Mouse (Mus musculus): ENCODE measurements at regions not wholly inside any gene's neighbourhood (a gene's known extent, or its start where the extent isn't known, plus 50 kb on each side); places are given as distances from the start of the nearest gene placed in this dataset.

DNA sequence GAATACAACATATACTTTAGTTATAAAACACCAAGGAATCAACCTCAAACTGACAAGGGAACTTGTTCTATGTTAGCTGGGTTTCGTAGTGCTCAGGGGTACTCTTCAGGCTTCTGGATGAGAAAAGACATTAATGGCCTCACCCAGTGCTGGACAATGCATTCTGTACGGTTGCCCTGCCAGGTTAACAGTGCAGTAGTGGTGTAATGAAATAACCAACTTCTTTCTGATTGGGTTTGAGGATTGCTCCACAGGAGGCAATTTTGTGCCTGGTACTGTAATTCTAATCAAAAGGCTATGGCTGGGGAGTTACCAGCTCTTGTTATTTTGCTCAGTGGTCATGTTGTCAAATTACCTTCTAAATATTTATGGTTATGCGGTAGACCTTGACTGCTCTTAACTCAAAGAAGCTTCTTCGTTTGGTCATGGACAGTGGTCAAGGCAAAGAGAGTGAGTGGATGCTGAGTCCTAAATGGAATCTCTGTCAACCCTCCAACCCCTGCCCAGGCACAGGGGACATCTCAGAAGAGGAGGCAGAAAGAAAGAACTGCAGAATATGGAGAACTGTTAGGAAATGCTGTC, 158.8 kb upstream of the B3gat2 start:
- no peak for DNase-seq (ENCODE audit: low spot score)

GRCm38 (mm10) chr1:23629366-23629765, 132.2 kb upstream of the B3gat2 start:
- DNase-seq (ENCODE audit: low spot score): no peak

- no peak for DNase-seq (ENCODE audit: low spot score)
Observed at GRCm38 (mm10) chr1:23645093-23645492, 116.5 kb upstream of the B3gat2 start.

DNA sequence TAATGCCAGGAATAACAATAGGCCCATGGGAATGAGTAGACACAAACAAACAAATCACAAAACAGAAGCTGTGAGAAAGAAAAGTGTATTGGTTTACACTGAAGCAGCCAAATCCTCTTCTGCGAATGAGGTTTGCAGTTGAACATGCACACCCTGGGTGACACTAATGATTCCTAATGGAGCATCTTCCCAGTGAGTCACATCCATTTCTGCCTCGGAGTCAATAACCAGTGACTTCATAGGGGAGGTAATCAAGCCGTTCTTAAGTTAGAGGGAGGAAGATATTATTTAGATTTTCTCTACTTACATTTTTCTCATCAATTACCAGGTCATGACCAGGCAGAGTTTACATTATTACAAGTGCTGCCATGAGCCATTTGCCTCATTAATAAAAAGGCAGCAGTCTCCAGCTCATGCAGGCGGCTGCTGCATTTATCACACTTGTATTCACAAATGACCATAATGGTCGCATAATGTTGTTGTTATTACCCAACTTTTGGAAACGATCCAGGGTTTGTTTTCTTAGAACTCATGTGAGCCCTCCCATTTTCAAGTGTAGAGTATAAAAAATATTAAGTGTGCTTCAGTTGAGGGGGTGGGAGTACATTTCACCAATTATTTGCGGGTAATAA, 112.6 kb upstream of the B3gat2 start:
- DNase-seq (ENCODE audit: low spot score): no peak

DNA sequence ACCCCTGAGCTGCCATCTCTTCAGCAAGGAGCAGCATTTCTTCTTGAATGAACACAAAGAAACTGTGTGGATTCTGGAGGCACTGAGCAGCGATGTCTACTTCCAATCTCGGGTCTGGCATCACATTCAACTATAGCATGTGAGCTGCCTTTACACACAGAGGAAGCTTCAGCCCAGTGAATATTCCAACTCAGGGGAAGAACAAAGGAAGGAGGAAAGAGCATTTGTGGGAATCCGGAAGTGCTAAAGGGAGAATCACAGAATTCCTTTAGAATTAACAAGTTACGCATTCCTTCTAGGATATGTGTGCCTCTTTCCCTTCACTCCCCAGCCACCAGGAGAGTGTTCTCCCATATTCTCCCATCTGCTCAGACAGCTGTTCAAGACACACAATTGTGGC, 111.7 kb upstream of the B3gat2 start:
- no peak for DNase-seq (ENCODE audit: low spot score)

DNA sequence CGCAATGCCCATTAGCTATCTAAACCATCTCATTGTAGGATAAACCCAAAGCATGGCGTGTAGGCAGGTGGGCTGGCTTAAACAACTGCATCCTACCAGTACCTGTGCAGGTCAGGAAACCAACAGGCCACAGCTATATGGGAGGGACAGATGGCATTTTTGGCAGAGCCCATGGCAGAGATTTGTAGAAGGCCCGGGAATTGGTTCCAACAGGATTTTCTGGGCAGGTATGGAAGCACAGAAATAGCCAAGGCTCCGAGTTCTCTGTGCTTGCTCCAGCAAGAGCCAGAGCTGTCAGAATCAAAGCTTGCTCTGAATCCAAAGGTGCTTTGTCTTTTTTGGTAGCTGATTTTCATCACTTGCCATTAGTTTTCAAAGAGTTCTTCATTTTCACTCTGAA, 107.9 kb upstream of the B3gat2 start:
- no peak for DNase-seq (ENCODE audit: low spot score)

DNA sequence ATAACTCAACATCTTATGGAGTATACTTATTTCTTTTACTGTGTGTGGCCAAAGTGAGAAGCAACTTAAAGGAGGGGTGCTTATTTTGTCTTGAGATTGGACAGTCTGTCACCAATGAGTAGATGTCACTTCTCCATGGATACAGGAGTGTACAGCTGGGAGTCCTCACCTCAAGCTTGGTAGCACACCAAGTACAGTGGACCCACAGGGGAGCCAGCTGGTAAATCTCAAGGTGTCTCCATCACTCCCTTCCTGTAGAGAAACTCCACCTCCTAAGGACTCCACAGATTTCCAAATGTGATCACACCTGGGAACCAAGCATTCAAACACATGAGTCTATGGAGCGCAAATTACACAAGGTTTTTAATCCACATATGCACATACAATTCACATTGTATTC, 105.8 kb upstream of the B3gat2 start:
- no peak for DNase-seq (ENCODE audit: low spot score)

- DNase-seq (ENCODE audit: low spot score): no peak
Observed at GRCm38 (mm10) chr1:23656302-23656701, 105.3 kb upstream of the B3gat2 start.

- no peak for DNase-seq (ENCODE audit: low spot score)
Observed at GRCm38 (mm10) chr1:23656718-23657117, 104.8 kb upstream of the B3gat2 start.

- DNase-seq (ENCODE audit: low spot score): no peak
Observed at GRCm38 (mm10) chr1:23670514-23670913, 91.0 kb upstream of the B3gat2 start.

- DNase-seq (ENCODE audit: low spot score): no peak
Observed at GRCm38 (mm10) chr1:23674357-23674756, 87.2 kb upstream of the B3gat2 start.

GRCm38 (mm10) chr1:23676301-23676700, 85.3 kb upstream of the B3gat2 start:
- no peak for DNase-seq (ENCODE audit: low spot score)

DNA sequence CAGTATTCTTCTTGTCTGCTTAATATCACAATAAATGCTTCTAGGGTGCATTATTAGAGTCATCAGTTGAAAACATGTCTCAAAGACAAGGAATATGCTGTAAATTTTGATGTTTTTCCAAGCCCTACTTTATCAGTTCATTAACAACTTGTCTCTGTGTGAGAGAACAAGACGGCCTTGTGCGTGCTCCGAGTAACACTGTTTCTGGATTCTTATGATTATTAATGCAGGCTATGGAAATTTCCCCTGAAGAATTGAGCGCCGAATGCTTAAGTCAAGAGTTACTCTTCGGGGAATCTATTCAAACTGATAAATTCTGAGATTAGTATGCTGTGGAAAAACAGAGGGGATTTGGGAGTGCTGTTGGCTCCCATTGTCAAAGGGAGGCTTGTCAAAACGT, 72.2 kb upstream of the B3gat2 start:
- no peak for DNase-seq (ENCODE audit: low spot score)

- peak; percentile 6 for DNase-seq (ENCODE audit: low spot score)
Observed at GRCm38 (mm10) chr1:23705489-23705888, 56.1 kb upstream of the B3gat2 start.

DNA sequence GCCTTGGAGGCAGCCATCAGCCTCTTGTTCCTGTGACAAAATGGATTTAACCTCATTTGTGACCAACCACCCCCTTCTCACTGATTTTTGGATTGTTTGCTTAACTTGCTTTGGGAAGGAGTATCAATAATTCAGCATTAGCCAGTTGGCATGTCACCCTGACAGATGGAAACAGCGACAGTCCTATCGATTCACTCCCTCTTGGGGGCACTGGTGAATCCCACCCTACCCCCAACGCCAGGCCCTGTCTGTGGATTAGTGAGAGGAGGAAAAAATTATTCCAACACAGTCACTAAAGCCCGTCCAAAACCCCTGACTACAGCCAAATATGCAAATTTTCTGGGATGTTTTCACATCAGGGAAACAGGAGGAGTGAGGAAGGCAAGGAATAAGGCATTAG, 55.1 kb upstream of the B3gat2 start:
- no peak for DNase-seq (ENCODE audit: low spot score)
